Mouse (Mus musculus) right cerebral cortex, postnatal 25 days (tissue): ENCODE results near the gene Golga4.
A peak's percentile ranks its signal among the peaks of the same experiment; 100 is the strongest.

Experiments used
- DNase-seq: peaks from one replicate; pipeline ENCODE4 v3.0.0; 2022

Golga4 gene

DNA sequence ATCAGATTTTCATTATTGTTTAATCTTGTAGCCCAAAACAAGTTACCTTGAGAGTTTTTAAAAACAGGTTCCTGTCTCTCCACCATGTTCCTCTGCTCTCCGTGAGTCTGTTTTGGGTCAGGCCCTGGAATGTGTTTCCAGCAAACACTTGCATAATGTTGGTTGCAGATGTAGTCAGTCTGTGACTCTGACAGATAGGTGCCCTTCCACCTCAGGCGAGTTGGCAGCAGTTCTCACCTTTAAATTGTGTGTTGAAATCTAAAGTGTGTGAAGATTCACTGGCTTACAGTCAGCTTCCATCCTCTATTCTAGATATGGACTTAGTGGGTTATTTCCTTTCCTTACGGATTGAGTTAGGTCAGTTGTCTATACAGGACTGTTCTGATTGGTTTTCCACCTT is 23.7 kb downstream of the Golga4 start:
- no peak for DNase-seq

DNA sequence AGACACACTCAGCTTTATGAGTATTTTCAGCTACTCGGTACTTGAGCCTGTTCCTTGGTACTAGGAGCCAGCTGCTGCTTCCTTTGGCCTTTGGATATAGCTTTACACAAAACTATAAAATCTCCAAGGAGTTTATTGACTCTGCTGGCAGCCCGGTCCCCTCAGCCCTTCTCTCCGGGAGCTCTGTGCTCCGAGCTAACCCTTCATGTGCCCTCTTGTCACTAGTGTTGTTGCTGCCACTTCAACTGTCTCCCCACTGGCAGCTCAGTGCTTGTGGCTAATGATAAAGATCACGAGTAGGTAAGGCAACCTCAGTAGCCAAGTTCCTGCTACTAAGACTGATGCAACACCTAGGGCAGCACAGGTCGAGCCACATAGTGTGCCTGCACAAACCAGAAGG is 24.6 kb downstream of the Golga4 start:
- no peak for DNase-seq

DNA sequence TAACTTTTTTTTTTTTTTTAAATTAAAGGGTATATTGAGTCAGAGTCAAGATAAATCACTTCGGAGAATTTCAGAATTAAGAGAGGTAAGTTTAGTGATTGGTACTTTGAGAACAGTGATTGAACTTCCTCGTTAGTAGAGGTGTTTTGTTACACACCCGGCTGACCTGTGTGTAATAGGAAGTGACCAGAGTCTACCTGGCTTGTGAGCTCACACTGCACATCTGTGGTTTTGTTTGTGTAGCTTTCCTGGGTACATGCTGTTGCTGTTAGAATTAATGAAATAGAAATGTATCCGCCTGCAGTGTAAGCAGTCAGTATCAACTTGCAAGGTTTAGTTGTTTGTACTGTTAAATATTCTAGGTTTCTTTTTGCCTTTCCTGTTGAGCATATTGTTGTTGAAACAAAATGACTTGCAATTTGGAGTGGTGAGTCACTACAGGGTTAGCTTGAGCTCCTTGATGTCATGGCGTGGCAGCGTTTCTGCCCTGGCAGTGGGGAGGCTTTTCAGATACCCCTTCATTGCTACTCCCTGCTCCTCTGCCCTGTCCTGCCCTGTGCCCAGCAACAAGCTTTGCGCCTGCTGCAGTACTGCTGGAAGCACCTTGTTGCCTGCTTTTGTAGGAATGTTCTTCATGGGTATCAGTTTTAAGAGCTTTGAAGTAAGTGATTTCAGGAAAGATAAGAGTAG is 26.6 kb downstream of the Golga4 start:
- no peak for DNase-seq

DNA sequence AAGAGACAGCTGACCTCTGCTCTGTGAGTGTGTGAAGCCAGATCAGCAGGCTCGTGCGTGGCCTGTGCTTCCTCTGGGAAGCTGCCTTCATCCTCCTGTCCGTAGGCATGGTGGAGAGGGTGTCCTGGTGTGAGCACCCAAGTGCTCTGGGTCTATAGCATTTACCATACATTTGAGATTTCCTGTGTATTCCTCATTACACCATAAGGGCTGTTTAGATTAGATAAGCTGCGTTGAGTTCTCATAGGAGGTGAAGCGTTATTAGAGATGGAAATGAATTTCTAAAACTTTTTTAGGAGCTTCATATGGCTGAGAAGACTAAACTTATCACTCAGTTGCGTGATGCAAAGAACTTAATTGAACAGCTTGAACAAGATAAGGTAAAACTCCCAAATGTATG is 30.9 kb downstream of the Golga4 start:
- DNase-seq, result no peak

DNA sequence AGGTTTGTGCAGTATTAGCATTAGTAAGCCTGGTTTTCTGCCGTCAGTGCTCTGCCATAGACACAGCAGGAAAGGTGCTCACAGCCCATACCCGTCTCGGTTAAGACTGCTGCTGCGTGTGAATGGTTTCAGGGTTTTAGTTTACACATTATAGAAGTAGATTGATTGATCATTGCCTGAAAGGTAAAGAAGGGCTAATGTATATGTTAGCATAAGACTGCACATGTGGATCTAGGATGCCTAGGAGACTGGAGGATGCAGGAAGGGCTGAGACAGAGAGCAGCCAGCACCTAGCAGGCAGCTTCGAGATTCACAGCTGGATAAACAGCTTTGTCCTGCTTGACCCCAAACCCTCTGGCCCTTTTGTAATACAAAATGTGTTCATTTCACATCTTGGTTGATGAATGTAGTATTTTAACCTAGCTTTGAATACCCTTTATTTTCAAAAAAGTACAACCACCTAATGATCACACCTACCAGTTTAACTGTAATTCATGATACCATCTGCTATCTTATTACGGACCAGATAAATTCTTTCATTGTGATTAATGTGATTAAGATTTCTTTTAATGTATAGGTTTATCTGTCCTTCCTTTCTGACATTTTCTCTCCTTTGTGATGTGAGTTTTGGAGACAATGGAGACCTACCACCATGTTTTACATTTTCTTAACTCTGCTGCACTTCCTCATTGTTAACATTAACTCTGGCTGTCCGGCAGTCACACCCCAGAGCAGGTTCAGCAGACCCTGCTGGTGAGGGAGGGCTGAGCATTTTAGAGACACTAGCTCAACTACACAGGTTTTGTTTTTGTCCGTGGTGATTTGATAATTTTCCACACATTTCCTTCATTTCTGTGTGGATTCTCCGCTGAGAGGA is 31.6 kb downstream of the Golga4 start:
- DNase-seq, result no peak

DNA sequence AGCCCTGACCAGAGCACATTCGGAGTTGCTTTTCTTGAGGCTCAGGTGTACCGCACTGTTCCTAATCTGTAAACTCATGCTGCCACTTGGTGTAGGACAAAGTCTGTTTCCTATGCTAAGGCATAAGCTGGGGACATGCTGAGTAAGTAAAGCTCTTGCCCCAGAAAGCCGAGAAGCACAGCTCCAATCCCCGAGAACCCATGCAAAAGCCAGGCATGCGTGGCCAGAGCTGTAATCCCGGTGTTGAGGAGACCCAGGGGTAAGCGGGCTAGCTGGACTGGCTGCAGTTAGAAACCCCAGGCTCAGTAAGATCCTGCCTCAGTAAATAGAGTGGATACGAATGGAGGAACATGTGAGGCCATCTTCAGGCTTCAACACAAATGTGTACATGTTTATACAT is 35.8 kb downstream of the Golga4 start:
- DNase-seq, result no peak

DNA sequence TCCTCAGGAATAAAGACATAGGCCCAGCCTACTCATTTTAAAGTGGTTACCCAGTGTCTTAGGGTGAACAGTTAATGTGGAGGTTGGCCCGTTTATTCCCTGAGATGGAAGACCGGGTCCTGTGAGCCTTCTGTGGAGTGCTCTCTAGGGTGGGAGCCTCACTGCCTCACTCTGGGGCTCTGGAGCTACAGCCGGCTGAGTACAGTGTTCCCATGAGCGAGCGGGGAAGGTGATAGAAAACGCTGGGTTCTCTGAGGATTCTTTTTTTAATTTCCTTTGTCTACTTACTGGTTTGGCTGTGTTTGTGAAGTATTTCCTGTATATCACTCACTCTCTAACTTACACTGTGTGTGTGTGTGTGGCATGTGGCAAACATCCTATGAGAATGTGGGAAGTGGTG is 39.1 kb downstream of the Golga4 start:
- DNase-seq, result no peak

DNA sequence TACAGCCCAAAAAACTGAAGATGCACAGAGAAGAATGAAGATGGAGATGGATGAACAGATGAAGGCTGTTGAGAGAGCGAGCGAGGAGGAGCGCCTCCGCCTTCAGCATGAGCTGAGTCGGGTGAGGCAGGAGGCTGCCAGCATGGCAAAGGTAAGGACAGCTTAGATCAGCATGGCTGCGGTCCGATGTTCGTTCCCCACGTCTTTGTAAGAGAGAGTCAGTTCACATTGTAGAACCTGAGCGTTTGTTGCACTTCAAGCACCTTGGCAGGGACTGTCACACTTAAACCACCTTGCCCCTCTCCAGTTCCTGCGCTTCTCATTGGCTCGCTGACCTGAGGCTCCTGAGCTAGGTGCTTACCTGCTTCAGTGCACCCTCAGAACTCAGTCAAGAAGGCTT is 42.6 kb downstream of the Golga4 start:
- DNase-seq, result no peak

DNA sequence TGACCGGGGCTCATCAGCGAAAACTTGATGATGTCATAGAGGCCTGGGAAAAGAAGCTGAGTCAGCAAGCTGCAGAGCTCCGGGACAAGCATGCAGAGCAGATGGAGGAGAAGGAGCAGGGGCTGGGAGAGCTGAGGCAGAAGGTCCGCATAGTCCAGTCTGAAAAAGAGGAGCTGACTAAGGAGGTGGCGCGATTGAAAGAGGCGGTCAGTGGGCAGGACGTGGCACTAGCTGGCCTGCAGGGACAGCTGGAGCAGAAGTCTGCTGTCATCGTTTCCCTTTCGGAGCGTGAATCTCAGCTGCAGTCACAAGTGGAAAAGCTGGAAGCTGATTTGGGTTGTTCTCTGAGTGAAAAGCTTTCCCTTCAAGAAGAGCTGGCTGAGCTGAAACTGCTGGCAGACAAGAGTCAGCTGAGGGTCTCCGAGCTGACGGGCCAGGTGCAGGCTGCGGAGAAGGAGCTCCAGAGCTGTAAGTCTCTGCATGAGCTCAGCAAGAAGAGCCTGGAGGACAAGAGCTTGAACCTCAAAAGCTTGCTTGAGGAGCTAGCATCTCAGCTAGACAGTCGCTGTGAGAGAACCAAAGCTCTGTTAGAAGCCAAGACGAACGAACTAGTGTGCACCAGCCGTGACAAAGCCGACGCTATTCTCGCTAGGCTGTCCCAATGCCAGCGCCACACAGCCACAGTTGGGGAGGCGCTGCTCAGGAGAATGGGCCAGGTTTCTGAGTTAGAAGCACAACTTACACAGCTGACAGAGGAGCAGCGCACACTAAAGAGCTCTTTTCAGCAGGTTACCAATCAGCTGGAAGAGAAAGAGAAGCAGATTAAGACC is 51.1 kb downstream of the Golga4 start:
- DNase-seq, result peak; percentile 62

DNA sequence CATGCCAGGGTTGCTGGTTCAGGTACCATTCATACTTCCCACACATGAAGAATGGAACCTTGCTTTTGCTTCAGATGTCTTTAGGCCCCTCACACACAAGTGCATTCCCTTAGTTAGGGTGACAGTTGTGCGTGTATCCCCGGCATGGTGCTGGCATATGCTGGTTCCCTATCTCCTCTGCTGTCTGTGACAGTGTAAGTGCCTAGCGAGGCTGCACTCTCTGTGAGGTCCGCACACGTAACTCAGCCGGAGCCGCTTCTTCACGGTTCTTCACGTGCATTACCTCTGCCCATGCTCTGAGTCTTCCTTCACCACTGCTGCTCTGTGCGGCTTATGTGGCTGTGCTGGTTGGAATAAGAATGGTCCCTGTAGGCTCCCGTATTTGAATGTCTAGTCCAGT is 57.3 kb downstream of the Golga4 start:
- no peak for DNase-seq

DNA sequence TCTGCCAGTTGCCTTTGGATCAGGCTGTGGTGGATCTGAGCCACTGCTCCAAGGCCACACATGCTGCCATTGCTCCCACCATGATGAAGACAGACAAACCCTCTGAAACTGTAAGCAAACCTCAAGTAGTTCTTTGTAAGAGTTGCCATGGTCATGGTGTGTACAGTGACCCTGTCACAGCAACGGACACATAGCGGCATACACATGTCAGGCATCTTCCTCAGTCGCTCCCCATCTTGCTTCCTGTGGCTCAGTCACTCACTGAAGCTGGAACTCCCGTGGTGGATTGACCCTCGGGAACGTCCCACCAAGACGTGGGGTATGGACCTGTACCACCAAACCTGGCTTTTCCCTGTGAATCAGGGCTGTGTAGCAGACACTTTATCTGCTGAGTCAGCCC is 57.8 kb downstream of the Golga4 start:
- no peak for DNase-seq

DNA sequence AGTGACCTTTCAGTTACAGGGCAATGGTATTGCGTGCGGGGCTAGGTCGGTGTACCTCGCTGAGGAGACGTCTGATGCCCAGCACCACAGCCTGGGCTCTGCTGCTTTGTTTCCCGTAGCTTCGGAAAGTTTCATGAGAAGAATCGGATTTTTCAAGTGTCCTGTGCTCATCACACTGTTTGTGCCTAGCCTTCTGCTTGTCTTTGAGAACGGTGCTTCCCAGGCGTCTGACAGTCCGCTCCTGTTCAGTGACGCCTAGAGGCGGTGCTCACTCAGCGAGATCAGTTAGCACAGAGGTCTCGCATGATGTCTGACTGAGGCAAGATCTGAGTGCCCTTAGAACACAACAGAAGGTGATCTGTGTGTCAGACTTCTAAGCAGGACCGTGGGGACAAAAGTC is 58.6 kb downstream of the Golga4 start:
- no peak for DNase-seq

DNA sequence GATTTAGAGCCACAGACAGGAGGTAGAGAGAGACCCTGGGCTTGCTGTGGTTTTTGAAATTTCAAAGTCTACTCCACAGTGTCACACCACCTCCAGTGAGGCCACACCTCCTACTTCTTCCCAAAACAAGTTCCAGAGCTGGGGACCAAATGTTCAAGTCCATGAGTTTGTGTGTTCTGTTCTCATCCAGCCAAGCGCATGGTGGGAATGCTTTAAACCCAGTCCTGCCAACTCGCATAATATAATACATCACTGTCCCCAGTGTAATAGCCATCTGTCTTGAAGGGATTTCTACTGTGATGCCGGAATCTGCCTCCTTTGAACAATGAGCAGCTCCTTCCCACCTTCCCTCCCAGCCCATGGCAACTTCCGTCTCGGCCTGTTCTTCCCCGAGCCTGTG is 63.3 kb downstream of the Golga4 start:
- no peak for DNase-seq

DNA sequence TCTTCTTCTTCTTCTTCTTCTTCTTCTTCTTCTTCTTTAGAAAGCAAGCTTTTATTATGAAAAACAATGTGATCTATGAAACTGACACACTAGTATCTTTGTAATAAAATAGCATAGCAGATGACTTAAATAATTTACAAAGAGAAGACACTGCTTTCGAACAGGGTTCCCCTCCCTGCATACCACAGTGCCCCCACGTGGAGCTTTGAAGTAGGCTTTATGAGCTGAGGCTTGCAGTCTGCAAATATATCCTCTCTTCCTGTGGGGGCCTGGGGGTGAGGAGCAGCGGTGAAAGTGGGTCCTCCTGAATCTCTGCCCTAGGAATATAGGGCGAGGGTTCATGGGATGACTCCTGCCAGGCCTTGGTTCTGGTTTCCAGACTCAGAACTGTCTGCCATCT is 64.8 kb downstream of the Golga4 start:
- no peak for DNase-seq

DNA sequence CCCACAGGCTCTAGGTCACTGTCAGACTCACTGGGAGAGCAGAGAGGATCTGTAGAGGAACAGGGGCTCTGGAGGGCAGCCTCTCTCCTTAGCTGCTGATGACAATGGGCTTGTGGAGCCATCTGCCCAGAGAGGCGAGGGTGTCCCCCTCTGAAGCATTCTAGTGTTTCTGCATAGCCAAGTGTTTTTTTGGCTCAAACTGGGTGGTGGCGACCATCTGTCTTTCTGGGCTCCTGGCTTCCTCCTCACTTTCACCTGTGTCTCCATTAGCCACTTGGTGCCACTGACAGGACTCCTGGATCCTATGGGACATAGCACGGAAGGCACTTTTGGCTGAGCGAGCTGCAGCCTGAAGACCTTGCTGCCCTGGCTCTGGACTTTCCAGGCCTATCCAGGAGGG is 65.6 kb downstream of the Golga4 start:
- no peak for DNase-seq

DNA sequence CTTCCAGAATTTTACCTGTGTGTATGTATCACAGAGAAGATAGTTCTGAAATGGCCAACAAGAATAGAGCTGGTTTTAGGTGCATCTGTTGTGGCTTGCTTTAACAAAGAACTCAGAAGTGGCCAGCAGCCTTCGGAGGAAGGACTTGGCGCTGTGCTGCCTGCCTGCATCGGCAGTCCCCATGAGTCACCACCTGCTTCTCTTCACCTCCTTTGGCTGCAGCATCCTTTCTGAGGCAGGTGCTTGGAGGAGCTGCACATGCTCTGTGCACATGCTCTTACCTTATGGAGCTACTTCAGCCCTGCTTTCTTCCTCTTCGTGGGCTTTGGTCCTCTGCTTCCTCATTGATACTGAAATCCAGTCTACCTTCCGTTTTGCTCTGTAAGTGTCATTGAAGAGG is 68.8 kb downstream of the Golga4 start:
- DNase-seq, result peak; percentile 52

DNA sequence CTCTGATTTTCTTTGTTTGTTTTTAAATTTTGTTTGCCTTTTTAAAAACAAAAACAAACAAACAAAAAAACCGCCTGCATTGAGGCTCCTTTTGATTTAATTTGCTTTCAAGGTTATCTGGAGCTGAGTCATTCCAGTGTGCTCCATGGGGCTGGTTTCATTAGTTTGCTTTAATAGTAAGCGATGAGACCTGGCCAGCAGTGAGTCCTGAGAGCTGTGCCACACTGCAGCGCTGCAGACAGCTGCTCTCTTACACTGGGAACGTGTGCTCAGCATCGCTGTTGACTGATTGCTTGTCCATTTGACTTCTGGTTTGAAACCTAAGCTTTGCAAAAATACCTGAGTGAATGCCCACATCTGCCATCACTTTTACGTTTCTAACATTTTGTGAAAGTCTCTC is 74.3 kb downstream of the Golga4 start:
- DNase-seq, result no peak

DNA sequence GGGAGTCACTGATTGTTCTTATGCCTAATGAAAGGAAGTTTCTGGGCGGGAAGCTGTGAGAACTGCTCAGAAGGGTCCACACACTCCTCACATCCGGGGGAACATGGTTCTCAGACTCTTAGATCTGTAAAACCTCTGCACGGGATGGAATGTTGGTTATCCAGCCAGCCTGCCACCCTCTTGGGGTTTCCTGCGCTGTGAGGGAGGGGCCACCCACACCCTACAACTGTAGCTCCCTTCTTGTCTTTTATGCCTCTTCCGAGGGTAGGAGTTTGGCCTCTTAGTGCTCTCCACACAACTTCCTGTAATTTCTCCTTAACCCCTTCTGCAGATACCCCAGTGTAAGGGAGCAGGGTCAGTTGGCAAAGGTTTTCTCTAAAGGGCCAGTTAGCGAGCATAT is 76.7 kb downstream of the Golga4 start:
- no peak for DNase-seq

DNA sequence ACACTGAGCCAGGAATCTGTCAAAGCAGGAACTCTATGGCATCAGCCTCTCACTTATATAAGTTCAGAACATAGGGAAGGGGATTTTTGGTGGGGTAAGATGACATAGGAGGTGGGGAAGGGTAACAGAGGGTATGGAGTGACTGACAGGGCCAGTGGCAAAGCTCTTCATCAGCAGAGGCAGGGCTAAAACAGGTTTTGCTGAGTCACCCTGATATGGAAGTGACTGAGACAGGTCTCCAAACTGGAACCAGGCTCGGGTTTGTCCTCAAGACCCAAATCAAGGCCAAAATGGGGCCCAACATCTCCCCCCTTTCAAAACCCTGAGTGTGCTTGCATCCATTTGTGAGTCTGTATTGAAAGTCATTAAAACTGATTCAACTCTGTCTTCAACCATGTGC is 78.8 kb downstream of the Golga4 start:
- DNase-seq, result no peak

DNA sequence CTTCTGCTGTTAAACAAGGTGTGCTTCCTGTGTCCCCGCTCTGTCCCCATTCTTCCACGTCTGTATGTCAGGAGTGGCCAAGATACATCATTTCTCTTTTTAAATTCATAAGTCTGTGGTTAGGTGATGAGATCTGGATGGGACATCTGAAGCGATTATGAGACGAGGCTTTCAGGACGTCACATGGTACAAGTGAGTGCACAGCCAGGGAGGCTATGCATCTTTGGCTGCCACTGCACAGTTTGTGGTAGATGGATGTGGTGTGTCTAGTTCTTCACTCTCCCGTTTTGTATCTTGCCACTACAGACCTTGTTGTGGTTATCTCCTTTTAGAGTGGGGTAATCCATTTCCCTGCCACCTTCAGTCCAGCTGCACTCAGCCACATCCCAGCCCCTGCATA is 79.9 kb downstream of the Golga4 start:
- no peak for DNase-seq

DNA sequence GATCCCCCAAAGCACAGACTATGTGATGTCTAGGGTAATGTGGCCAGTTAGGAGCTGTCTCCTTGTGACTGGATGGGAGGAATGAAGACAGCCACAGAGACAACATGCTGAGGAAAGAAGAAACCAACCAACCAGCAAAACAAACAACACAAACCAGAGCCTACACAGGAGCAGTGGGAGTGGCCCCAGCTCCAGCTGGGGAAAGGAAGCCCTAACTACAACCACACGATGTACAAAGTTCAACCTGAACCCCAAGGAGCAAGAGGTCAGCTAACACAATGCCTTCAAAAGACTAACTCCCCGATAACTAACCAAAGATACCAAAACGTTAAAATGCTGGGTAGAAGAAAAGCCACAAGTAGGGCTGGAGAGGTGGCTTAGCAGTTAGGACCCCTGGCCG is 81.0 kb downstream of the Golga4 start:
- DNase-seq, result no peak

DNA sequence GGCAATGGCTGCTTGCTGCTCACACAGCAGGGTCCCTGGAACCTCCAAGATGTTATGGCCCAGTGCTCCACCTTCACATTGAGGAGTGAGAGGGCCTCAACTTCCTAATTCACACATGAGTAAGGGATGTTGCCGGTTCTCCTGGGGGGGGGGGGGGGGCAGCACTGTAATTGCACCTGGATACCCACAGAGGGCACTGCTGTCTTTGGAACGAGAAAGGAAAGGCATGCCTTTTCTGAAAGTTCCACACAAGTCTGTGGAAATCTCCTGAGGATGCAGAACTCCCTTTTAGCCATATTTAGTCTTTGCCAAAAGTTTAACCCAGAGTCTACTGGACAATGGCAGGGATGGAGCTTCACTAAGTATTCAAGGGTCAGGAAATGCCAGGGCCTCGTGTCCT is 83.2 kb downstream of the Golga4 start:
- DNase-seq, result no peak

DNA sequence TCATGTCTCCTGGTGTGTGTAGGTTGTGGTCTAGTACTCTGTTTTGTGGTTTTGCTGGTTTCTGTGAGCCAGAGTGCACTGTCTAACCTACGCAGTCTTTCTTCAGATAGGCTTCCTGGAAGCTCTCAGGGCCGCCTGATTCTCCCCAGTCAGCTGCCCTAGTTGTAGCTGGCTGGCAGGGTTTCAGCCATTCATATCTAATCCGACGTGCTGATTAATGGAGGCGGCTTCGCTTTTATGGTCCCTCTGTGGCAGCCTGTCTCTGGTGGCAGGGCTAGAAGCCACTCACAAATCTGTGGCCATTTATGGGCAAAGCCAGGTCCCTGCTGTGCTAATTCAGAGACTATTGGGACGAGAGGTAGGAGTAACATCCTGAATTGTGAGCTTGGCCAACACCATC is 84.2 kb downstream of the Golga4 start:
- no peak for DNase-seq

DNA sequence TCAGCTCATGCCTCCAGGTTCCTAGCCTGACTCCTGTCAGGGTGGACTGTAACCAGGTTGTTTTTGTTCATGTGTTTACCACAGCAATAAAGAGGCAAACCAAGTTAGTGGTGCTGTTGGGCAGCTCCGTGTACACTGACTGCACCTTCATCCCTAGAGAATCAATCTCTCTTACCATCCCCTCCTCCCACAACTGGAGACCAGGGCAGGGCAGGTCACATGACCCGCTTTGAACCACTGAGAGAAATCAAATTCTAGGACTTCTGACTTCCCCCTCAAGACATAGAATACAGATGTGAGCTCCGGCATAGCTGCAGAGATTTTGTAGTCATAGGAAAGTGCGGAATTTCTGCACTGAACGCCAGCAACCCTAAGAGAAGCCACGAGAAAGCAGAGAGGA is 85.6 kb downstream of the Golga4 start:
- DNase-seq, result no peak
